Mouse (Mus musculus) cortical plate, adult 2 months (tissue): ENCODE measurements around the gene Wdr90.

Source experiments
- CTCF ChIP-seq: fragments of 200-500 bp; IDR thresholded peaks from 2 replicates; pipeline ENCODE4 v1.5.1; 2011; ENCODE audit warnings: mild to moderate bottlenecking, control low read depth, low read length; ENCODE audit not compliant: insufficient read depth; ENCODE audit errors: extremely low read depth
- POLR2A ChIP-seq: fragments of 200-500 bp; IDR thresholded peaks from 2 replicates; pipeline ENCODE4 v1.6.1; 2011; ENCODE audit warnings: mild to moderate bottlenecking, low read length, control low read depth; ENCODE audit not compliant: insufficient read depth; ENCODE audit errors: extremely low read depth

DNA sequence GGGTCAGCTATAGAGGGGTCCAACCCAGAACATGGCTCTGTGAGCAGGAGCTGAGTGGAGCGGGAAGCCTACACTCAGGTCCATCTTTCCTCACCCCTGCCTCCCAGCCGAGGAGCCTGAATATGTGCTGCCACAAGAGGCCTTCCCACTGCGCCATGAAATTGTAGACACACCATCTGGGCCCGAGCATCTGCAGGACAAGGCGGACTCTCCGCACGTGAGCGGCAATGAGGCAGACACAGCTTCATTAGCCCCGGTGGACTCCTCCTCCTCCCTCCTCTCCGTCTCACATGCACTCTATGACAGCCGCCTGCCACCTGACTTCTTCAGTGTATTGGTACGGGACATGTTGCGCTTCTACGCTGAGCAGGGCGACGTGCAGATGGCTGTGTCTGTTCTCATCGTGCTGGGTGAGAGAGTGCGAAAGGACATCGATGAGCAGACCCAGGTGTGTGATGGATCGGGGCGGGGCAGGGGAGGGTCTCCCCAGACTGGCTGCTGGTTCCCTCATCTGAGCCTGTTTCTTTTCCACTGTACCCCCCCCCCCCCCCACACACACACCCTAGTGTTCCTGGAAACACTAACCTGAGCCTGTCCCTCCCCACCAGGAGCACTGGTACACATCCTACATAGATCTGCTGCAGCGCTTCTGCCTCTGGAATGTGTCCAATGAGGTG, 33.6 kb downstream of the Wdr90 start:
- TF ChIP-seq CTCF (no peak), POLR2A (no peak)
